Mouse (Mus musculus): ENCODE results near the gene Serpina9.

- TF ChIP-seq CTCF (IDR thresholded peaks at IDR 0.05; ENCODE audit: extremely low read depth, insufficient read depth, insufficient read length, insufficient replicate concordance) (no peak), POLR2A (IDR thresholded peaks at IDR 0.05; ENCODE audit: low read depth, low read length) (no peak)
These were observed 10.3 kb downstream of the Serpina9 start for GRCm38 (mm10) chr12:104003238-104003612.

Measured in spleen, adult 2 months (tissue).